Mouse (Mus musculus) cerebellum, adult 2 months (tissue): ENCODE measurements around the gene Lamtor4. TPM values are rescaled to one million over a fixed set of nuclear protein-coding genes. Genes with fewer than 3 reads are reported as not detected.

Experiments
- DNase-seq, 2 experiments: peaks; one replicate each; pipeline ENCODE4 v3.0.0; 2021
- H3K27ac ChIP-seq: fragments of 200-500 bp; 2 replicates; pipeline ENCODE4 v1.5.1; 2012; ENCODE audit warnings: low read length, control low read depth, inconsistent platforms; ENCODE audit not compliant: insufficient read depth
- H3K27me3 ChIP-seq: fragments of 200-500 bp; 2 replicates; pipeline ENCODE4 v1.6.1; 2012; ENCODE audit warnings: inconsistent platforms, mild to moderate bottlenecking, low read length, moderate library complexity; ENCODE audit not compliant: control insufficient read depth, insufficient read depth
- H3K4me1 ChIP-seq: fragments of 200-500 bp; 2 replicates; pipeline ENCODE4 v1.6.1; 2011; ENCODE audit warnings: low read length; ENCODE audit not compliant: control insufficient read depth, insufficient read depth
- H3K4me3 ChIP-seq: fragments of 200-500 bp; replicated peaks from 2 replicates; pipeline ENCODE3; 2011; ENCODE audit warnings: mild to moderate bottlenecking, low read depth, low read length, control low read depth; ENCODE audit not compliant: insufficient read depth
- CTCF ChIP-seq: fragments of 200-500 bp; IDR thresholded peaks from 2 replicates; pipeline ENCODE4 v1.5.1; 2011; ENCODE audit warnings: low read depth, mild to moderate bottlenecking, control low read depth, low read length, moderate library complexity, borderline replicate concordance; ENCODE audit not compliant: insufficient read depth
- POLR2A ChIP-seq: fragments of 200-500 bp; IDR thresholded peaks from 2 replicates; pipeline ENCODE4 v1.6.1; 2011; ENCODE audit warnings: low read length, control low read depth, borderline replicate concordance; ENCODE audit not compliant: insufficient read depth
- WGBS: fragments of 180-500 bp; shearing (Covaris S2); methylation state at CpG from one replicate; pipeline ENCODE4 v1.1.7; 2018; 5-methylcytosine and 5-hydroxymethylcytosine counted together
- polyA plus RNA-seq: library from polyadenylated mRNA; depleted of rRNA; stranded (reverse); fragments of >200 nt; gene quantifications from 2 replicates; pipeline ENCODE4 v1.2.3, GENCODE M21; 2012

Gene Lamtor4
- polyA plus RNA-seq, 1 experiment = 176 TPM

- peak overlapping the region; percentile 91 for H3K4me3 ChIP-seq
- peak overlapping the region; percentile 77 for H3K27ac ChIP-seq
- whole genome bisulfite sequencing = 0% methylated on average over 7 of the region's 7 CpGs
- DNase-seq = peak in 1 of 2 experiments; percentile 61
- TF ChIP-seq POLR2A (no peak), CTCF (no peak)
- no peaks in the 10 kb centered on the region for H3K27me3 ChIP-seq
- H3K4me1 ChIP-seq = no peaks in the 10 kb centered on the region; the same call in 1 of the 2 replicates
Observed at GRCm38 (mm10) chr5:138256094-138256467, 799 bp downstream of the Lamtor4 start.

GRCm38 (mm10) chr5:138256966-138257584 is 1.8 kb downstream of the Lamtor4 start:
- H3K27ac ChIP-seq = no peak overlapping the region
- no peak for DNase-seq
- no peak overlapping the region for H3K4me3 ChIP-seq
- WGBS = 84% methylated on average over 10 of the region's 10 CpGs
- TF ChIP-seq CTCF = no peak
- TF ChIP-seq POLR2A = no peak
- peaks cover under 1% of the 10 kb centered on the region; the same call in 1 of the 2 replicates for H3K4me1 ChIP-seq
- H3K27me3 ChIP-seq = no peaks in the 10 kb centered on the region

- 96% methylated on average over 4 of the region's 4 CpGs for WGBS
- no peak for DNase-seq
- Histone ChIP-seq H3K27me3 (no peaks in the 10 kb centered on the region), H3K4me3 (no peak overlapping the region), H3K27ac (no peak overlapping the region), H3K4me1 (peaks cover 5% of the 10 kb centered on the region; the same call in 1 of the 2 replicates)
- TF ChIP-seq POLR2A (no peak), CTCF (no peak)
Observed at GRCm38 (mm10) chr5:138257585-138257978, 2.3 kb downstream of the Lamtor4 start.

- DNase-seq = no peak
- H3K27ac ChIP-seq = no peak overlapping the region
- H3K27me3 ChIP-seq = no peaks in the 10 kb centered on the region
- no peak overlapping the region for H3K4me3 ChIP-seq
- H3K4me1 ChIP-seq = peaks cover 9% of the 10 kb centered on the region; the same call in 1 of the 2 replicates
- TF ChIP-seq CTCF (no peak), POLR2A (no peak)
- whole genome bisulfite sequencing = 78% methylated on average over 3 of the region's 3 CpGs
Observed at GRCm38 (mm10) chr5:138258078-138258477, 2.8 kb downstream of the Lamtor4 start.

GRCm38 (mm10) chr5:138258542-138258941 is 3.3 kb downstream of the Lamtor4 start:
- TF ChIP-seq CTCF (no peak), POLR2A (no peak)
- DNase-seq = no peak
- peaks cover 9% of the 10 kb centered on the region; the same call in 1 of the 2 replicates for H3K4me1 ChIP-seq
- WGBS = 78% methylated on average over 6 of the region's 6 CpGs
- no peak overlapping the region for H3K4me3 ChIP-seq
- no peak overlapping the region for H3K27ac ChIP-seq
- no peaks in the 10 kb centered on the region for H3K27me3 ChIP-seq

GRCm38 (mm10) chr5:138258993-138259392 is 3.7 kb downstream of the Lamtor4 start:
- DNase-seq = no peak
- no peaks in the 10 kb centered on the region for H3K27me3 ChIP-seq
- no peak overlapping the region for H3K27ac ChIP-seq
- H3K4me3 ChIP-seq = no peak overlapping the region
- 84% methylated on average over 7 of the region's 7 CpGs for WGBS
- TF ChIP-seq POLR2A = no peak
- no peak for TF ChIP-seq CTCF
- peaks cover 9% of the 10 kb centered on the region; the same call in 1 of the 2 replicates for H3K4me1 ChIP-seq

GRCm38 (mm10) chr5:138260051-138260450 is 4.8 kb downstream of the Lamtor4 start:
- TF ChIP-seq POLR2A = no peak
- TF ChIP-seq CTCF = no peak
- DNase-seq = no peak
- WGBS = 76% methylated on average over 10 of the region's 10 CpGs
- Histone ChIP-seq H3K27me3 (no peaks in the 10 kb centered on the region), H3K4me1 (peaks cover 9% of the 10 kb centered on the region; the same call in 1 of the 2 replicates), H3K4me3 (no peak overlapping the region), H3K27ac (no peak overlapping the region)

GRCm38 (mm10) chr5:138260834-138261233 is 5.6 kb downstream of the Lamtor4 start:
- Histone ChIP-seq H3K27ac (no peak overlapping the region), H3K4me1 (peaks cover 9% of the 10 kb centered on the region; the same call in 1 of the 2 replicates), H3K4me3 (no peak overlapping the region), H3K27me3 (no peaks in the 10 kb centered on the region)
- WGBS = 88% methylated on average over 11 of the region's 11 CpGs
- DNase-seq = no peak
- TF ChIP-seq POLR2A (no peak), CTCF (no peak)
